Mouse (Mus musculus) lung, postnatal 0 days (tissue): ENCODE results near the gene Micu1. TPM values are rescaled to one million over a fixed set of nuclear protein-coding genes. Genes with fewer than 3 reads are reported as not detected.

ENCODE experiments used
- ATAC-seq: fragments of 200-750 bp; cut with Nextera tagmentation; 2 replicates; pipeline ENCODE4 v1.8.0; 2017; ENCODE audit warnings: moderate library complexity
- DNase-seq: peaks from one replicate; pipeline ENCODE4 v3.0.0-alpha.2; 2016; ENCODE audit warnings: low spot score
- H3K27ac ChIP-seq: fragments of 300-500 bp; sonication (generic); 2 replicates; pipeline ENCODE4 v1.5.1; 2014; ENCODE audit warnings: antibody characterized with exemption, mild to moderate bottlenecking, low read length, mixed read lengths
- H3K27me3 ChIP-seq: fragments of 300-500 bp; sonication (generic); replicated peaks from 2 replicates; pipeline ENCODE4 v1.6.1; 2014; ENCODE audit warnings: low read length, mixed read lengths; ENCODE audit not compliant: insufficient read depth
- H3K36me3 ChIP-seq: fragments of 300-500 bp; sonication (generic); 2 replicates; pipeline ENCODE4 v1.6.1; 2014; ENCODE audit warnings: low read length, mixed read lengths; ENCODE audit not compliant: insufficient read depth
- H3K4me1 ChIP-seq: fragments of 300-500 bp; sonication (generic); 2 replicates; pipeline ENCODE4 v1.6.1; 2014; ENCODE audit warnings: antibody characterized with exemption, low read depth, low read length, mixed read lengths; ENCODE audit not compliant: insufficient read depth
- H3K4me2 ChIP-seq: fragments of 300-500 bp; sonication (generic); replicated peaks from 2 replicates; pipeline ENCODE4 v1.6.1; 2014; ENCODE audit warnings: low read depth, mild to moderate bottlenecking, low read length, moderate library complexity, mixed read lengths
- H3K4me3 ChIP-seq: fragments of 300-500 bp; sonication (generic); 2 replicates; pipeline ENCODE4 v1.5.1; 2014; ENCODE audit warnings: low read depth, low read length
- H3K9ac ChIP-seq: fragments of 300-500 bp; sonication (generic); replicated peaks from 2 replicates; pipeline ENCODE4 v1.6.1; 2014; ENCODE audit warnings: low read depth, mild to moderate bottlenecking
- H3K9me3 ChIP-seq: fragments of 300-500 bp; sonication (generic); 2 replicates; pipeline ENCODE4 v1.6.1; 2016; ENCODE audit warnings: low read length, mixed read lengths
- CTCF ChIP-seq: IDR thresholded peaks from 2 replicates; pipeline ENCODE4 v1.5.1; 2016; ENCODE audit warnings: antibody characterized with exemption, mild to moderate bottlenecking
- EP300 ChIP-seq: IDR thresholded peaks from 2 replicates; pipeline ENCODE4 v1.6.1; 2016; ENCODE audit warnings: antibody characterized with exemption, mild to moderate bottlenecking, control low read depth
- WGBS: fragments of 180-500 bp; shearing (Covaris S2); extraction: QIAGEN DNeasy Blood & Tissue Kit; methylation state at CpG from one replicate; pipeline ENCODE4 v1.1.7; 2014; 5-methylcytosine and 5-hydroxymethylcytosine counted together
- polyA plus RNA-seq: library from polyadenylated mRNA; unstranded; fragments of >200 nt; fragmentation: Nextera tagmentation; extraction: Ambion mirVana; gene quantifications from 2 replicates; pipeline ENCODE4 v1.2.1, GENCODE M21; 2015

Micu1 gene
- polyA plus RNA-seq, 1 experiment from 2014 or later: 57.0 TPM

GRCm38 (mm10) chr10:59808677-59809076, 106.4 kb downstream of the Micu1 start:
- H3K36me3 ChIP-seq: no peaks in the 10 kb centered on the region
- H3K27ac ChIP-seq: no peak overlapping the region
- TF ChIP-seq EP300 (no peak), CTCF (no peak)
- ATAC-seq (no peak), DNase-seq (no peak)
- no peak overlapping the region for H3K9ac ChIP-seq
- H3K9me3 ChIP-seq: no peaks in the 10 kb centered on the region
- 93% methylated on average over 4 of the region's 4 CpGs for WGBS
- no peak overlapping the region for H3K4me2 ChIP-seq
- H3K27me3 ChIP-seq: no peaks in the 10 kb centered on the region
- H3K4me1 ChIP-seq: no peaks in the 10 kb centered on the region
- H3K4me3 ChIP-seq: no peak overlapping the region

DNA sequence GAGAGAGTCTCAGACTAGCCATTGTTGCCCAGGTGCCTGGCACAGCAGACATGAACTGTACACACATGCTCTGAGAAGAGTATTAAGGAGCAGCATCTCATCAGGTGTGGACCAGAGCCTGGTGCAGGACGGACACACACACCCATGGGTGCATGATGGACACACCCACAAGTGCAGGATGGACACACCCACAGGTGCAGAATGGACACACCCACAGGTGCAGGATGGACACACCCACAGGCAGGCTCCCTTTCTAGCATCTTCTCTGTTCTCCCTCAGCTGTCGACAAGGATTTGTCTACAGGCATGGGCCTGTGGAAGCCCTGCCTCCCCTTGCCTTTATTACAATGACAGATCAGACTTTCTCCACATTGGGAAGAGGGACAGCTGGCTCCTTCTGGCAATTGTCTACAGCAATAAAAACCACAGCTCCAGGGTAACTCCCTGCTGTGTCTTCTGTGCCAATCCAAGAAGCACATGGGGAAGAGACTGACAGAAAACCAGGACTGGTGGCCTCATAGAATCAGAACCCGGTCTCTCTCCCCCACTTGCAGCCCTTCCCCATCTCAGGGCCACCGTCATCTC, 107.8 kb downstream of the Micu1 start:
- no peaks in the 10 kb centered on the region for H3K9me3 ChIP-seq
- H3K4me3 ChIP-seq: no peak overlapping the region
- H3K9ac ChIP-seq: no peak overlapping the region
- 65% methylated on average over 4 of the region's 4 CpGs for WGBS
- DNase-seq: peak; percentile 12
- H3K27me3 ChIP-seq: no peaks in the 10 kb centered on the region
- H3K4me2 ChIP-seq: no peak overlapping the region
- TF ChIP-seq CTCF (no peak), EP300 (no peak)
- no peaks in the 10 kb centered on the region for H3K36me3 ChIP-seq
- ATAC-seq: no peak
- H3K4me1 ChIP-seq: no peaks in the 10 kb centered on the region
- no peak overlapping the region for H3K27ac ChIP-seq

- DNase-seq (peak; percentile 37), ATAC-seq (peak; percentile 38)
- 26% methylated on average over 13 of the region's 13 CpGs for WGBS
- no peak for TF ChIP-seq EP300
- TF ChIP-seq CTCF: peak; percentile 53
- no peak overlapping the region for H3K9ac ChIP-seq
- no peaks in the 10 kb centered on the region for H3K27me3 ChIP-seq
- H3K27ac ChIP-seq: no peak overlapping the region
- H3K4me3 ChIP-seq: no peak overlapping the region
- H3K4me1 ChIP-seq: no peaks in the 10 kb centered on the region
- H3K4me2 ChIP-seq: no peak overlapping the region
- H3K36me3 ChIP-seq: no peaks in the 10 kb centered on the region
- H3K9me3 ChIP-seq: no peaks in the 10 kb centered on the region
Observed at GRCm38 (mm10) chr10:59812939-59813338, 110.7 kb downstream of the Micu1 start.

DNA sequence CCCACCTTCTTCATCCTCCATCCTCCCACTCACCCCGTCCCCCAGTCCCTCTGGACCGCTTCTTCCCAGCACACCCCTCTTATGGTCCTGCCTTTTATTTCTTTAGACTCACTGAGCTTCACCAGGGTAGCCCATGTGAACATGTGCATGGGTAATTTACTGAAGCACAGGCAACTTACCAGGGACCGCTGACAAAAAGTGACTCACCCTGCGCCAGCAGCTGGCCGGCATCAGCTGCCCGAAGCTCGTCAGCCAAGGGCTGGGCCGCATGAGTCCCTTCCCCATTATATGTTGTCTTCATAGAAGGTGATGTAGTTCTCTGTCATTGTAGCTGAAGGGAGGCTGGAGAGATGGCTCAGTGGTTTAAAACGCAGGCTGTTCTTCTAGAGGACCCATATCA, 111.5 kb downstream of the Micu1 start:
- H3K27me3 ChIP-seq: no peaks in the 10 kb centered on the region
- no peak overlapping the region for H3K4me2 ChIP-seq
- TF ChIP-seq EP300: no peak
- no peak for TF ChIP-seq CTCF
- H3K36me3 ChIP-seq: no peaks in the 10 kb centered on the region
- no peak for ATAC-seq
- no peak overlapping the region for H3K9ac ChIP-seq
- H3K27ac ChIP-seq: no peak overlapping the region
- H3K4me1 ChIP-seq: no peaks in the 10 kb centered on the region
- no peak for DNase-seq
- no peak overlapping the region for H3K4me3 ChIP-seq
- WGBS: 94% methylated on average over 9 of the region's 9 CpGs
- H3K9me3 ChIP-seq: no peaks in the 10 kb centered on the region

DNA sequence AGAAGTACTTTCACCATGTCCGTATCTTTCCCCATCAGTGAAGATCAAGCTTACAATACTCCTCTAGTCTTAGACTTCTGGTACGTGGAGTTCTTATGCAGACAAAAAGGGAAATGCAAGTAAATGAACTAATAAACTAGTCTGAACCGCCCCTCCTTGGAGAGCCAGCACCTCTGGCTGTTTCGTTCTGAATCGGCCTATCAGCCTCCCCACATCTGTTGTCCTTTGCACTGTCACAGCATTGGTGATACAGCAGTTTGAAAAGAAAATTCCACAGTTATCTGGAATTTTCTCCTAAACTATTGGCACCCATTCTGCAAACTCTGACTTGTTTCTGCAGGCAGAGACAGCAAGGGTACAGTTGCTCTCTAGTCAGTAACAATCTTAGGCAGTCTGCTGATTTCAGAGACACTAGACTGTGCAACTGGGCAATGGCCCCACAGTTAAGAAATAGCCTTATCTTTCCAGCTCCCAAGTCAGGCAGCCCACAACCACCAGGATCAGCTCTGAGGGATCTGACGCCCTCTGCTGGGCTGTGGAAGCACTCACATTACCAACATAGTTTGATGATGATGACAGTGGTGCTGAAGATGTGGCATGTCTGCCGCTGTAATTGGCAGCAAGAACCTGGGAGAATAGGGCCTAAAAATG, 112.4 kb downstream of the Micu1 start:
- no peak overlapping the region for H3K4me2 ChIP-seq
- ATAC-seq (peak; percentile 63), DNase-seq (peak; percentile 73)
- no peaks in the 10 kb centered on the region for H3K36me3 ChIP-seq
- H3K9me3 ChIP-seq: no peaks in the 10 kb centered on the region
- TF ChIP-seq EP300 (no peak), CTCF (peak; percentile 84)
- H3K4me3 ChIP-seq: no peak overlapping the region
- WGBS: 68% methylated on average over 7 of the region's 7 CpGs
- no peak overlapping the region for H3K27ac ChIP-seq
- H3K9ac ChIP-seq: no peak overlapping the region
- no peaks in the 10 kb centered on the region for H3K4me1 ChIP-seq
- H3K27me3 ChIP-seq: no peaks in the 10 kb centered on the region

- WGBS: 85% methylated on average over 6 of the region's 6 CpGs
- H3K27ac ChIP-seq: no peak overlapping the region
- H3K4me2 ChIP-seq: no peak overlapping the region
- TF ChIP-seq CTCF: no peak
- no peak for TF ChIP-seq EP300
- H3K4me3 ChIP-seq: no peak overlapping the region
- H3K9ac ChIP-seq: no peak overlapping the region
- ATAC-seq: no peak
- no peaks in the 10 kb centered on the region for H3K9me3 ChIP-seq
- no peaks in the 10 kb centered on the region for H3K36me3 ChIP-seq
- H3K4me1 ChIP-seq: no peaks in the 10 kb centered on the region
- H3K27me3 ChIP-seq: no peaks in the 10 kb centered on the region
- DNase-seq: no peak
Observed at GRCm38 (mm10) chr10:59816569-59816968, 114.3 kb downstream of the Micu1 start.
